Mouse (Mus musculus) MEL (cell line): Measurements from ENCODE around the gene Gmds. TPM values are rescaled to one million over a fixed set of nuclear protein-coding genes. Genes with fewer than 3 reads are reported as not detected.

Experiments
- DNase-seq: peaks from one replicate; pipeline ENCODE4 v3.0.0; 2011; ENCODE audit warnings: low read depth, low spot score
- H3K27ac ChIP-seq: 2 replicates; pipeline ENCODE4 v1.5.1; 2012; ENCODE audit warnings: low read depth, mild to moderate bottlenecking, control low read depth, low read length, moderate library complexity; ENCODE audit not compliant: control insufficient read depth
- H3K27me3 ChIP-seq, 2 experiments: fragments of 150-350 bp in 1 of 2; sonication (generic) in 1 of 2; 2 replicates each; pipeline ENCODE4 v1.6.1; 2012; ENCODE audit warnings: low read length in 2 of 2, mild to moderate bottlenecking in 2 of 2, improper control_type of control experiment in 1 of 2, moderate library complexity in 1 of 2; ENCODE audit not compliant: insufficient read depth in 2 of 2, control insufficient read depth in 1 of 2
- H3K36me3 ChIP-seq, 2 experiments: 2 replicates each; pipeline ENCODE4 v1.6.1; 2012 to 2014; ENCODE audit warnings: low read length in 2 of 2, improper control_type of control experiment in 1 of 2, inconsistent platforms in 1 of 2, mild to moderate bottlenecking in 1 of 2; ENCODE audit not compliant: insufficient read depth in 2 of 2, control insufficient read depth in 1 of 2
- H3K4me1 ChIP-seq, 2 experiments: fragments of 150-350 bp in 1 of 2; sonication (generic) in 1 of 2; 2 replicates each; pipeline ENCODE4 v1.6.1; 2012; ENCODE audit warnings: low read length in 2 of 2, improper control_type of control experiment in 1 of 2, mild to moderate bottlenecking in 1 of 2; ENCODE audit not compliant: insufficient read depth in 2 of 2, control insufficient read depth in 1 of 2
- H3K4me3 ChIP-seq, 2 experiments: fragments of 150-350 bp in 1 of 2; sonication (generic) in 1 of 2; 2 replicates each; pipeline ENCODE4 v1.5.1; 2012; ENCODE audit warnings: low read depth in 2 of 2, low read length in 2 of 2, mild to moderate bottlenecking in 2 of 2, moderate library complexity in 2 of 2, control low read depth in 1 of 2, improper control_type of control experiment in 1 of 2; ENCODE audit not compliant: control insufficient read depth in 1 of 2, insufficient read depth in 1 of 2
- H3K79me2 ChIP-seq: 2 replicates; pipeline ENCODE4 v1.6.1; 2012; ENCODE audit warnings: mild to moderate bottlenecking, low read length, moderate library complexity; ENCODE audit not compliant: control insufficient read depth, poor library complexity, insufficient read depth
- H3K9ac ChIP-seq: 2 replicates; pipeline ENCODE4 v1.6.1; 2012; ENCODE audit warnings: low read depth, mild to moderate bottlenecking, control low read depth, low read length, moderate library complexity; ENCODE audit not compliant: control insufficient read depth, poor library complexity, severe bottlenecking
- H3K9me3 ChIP-seq: fragments of 150-350 bp; sonication (generic); replicated peaks from 2 replicates; pipeline ENCODE4 v1.6.1; 2012; ENCODE audit warnings: mild to moderate bottlenecking, low read length, improper control_type of control experiment, moderate library complexity; ENCODE audit not compliant: insufficient read depth
- BHLHE40 ChIP-seq: IDR thresholded peaks from 2 replicates; pipeline ENCODE4 v1.6.1; 2012; ENCODE audit warnings: low read depth, mild to moderate bottlenecking, inconsistent platforms, low read length, improper control_type of control experiment, borderline replicate concordance
- CHD1 ChIP-seq: IDR thresholded peaks from 2 replicates; pipeline ENCODE4 v1.6.1; 2012; ENCODE audit warnings: low read depth, mild to moderate bottlenecking, inconsistent platforms, low read length, improper control_type of control experiment
- CTCF ChIP-seq, 3 experiments: IDR thresholded peaks in 2 of 3; conservative IDR thresholded peaks in 1 of 3; 2 replicates each; pipeline ENCODE4 v1.5.1; 2011 to 2012; ENCODE audit warnings: low read length in 3 of 3, low read depth in 2 of 3, mild to moderate bottlenecking in 2 of 3, improper control_type of control experiment in 1 of 3, inconsistent platforms in 1 of 3, mixed read lengths in 1 of 3, moderate library complexity in 1 of 3; ENCODE audit not compliant: control insufficient read depth in 1 of 3, insufficient read depth in 1 of 3, poor library complexity in 1 of 3, severe bottlenecking in 1 of 3
- E2F4 ChIP-seq: IDR thresholded peaks from 2 replicates; pipeline ENCODE4 v1.6.1; 2011; ENCODE audit warnings: low read depth, low read length, improper control_type of control experiment, borderline replicate concordance
- ELF1 ChIP-seq: IDR thresholded peaks from 2 replicates; pipeline ENCODE4 v1.6.1; 2014; ENCODE audit warnings: low read depth, mild to moderate bottlenecking, inconsistent platforms, low read length, improper control_type of control experiment, moderate library complexity
- EP300 ChIP-seq, 2 experiments: IDR thresholded peaks; 2 replicates each; pipeline ENCODE4 v1.6.1; 2011; ENCODE audit warnings: improper control_type of control experiment in 2 of 2, low read length in 2 of 2, low read depth in 1 of 2, mild to moderate bottlenecking in 1 of 2
- ETS1 ChIP-seq: IDR thresholded peaks from 2 replicates; pipeline ENCODE4 v1.6.1; 2012; ENCODE audit warnings: low read depth, mild to moderate bottlenecking, inconsistent platforms, low read length, improper control_type of control experiment, moderate library complexity
- GABPA ChIP-seq: IDR thresholded peaks from 2 replicates; pipeline ENCODE4 v1.6.1; 2012; ENCODE audit warnings: low read depth, mild to moderate bottlenecking, inconsistent platforms, low read length, improper control_type of control experiment, moderate library complexity
- GATA1 ChIP-seq: IDR thresholded peaks from 2 replicates; pipeline ENCODE4 v1.6.1; 2011; ENCODE audit warnings: low read depth, low read length, improper control_type of control experiment
- HCFC1 ChIP-seq: IDR thresholded peaks from 2 replicates; pipeline ENCODE4 v1.6.1; 2012; ENCODE audit warnings: low read depth, mild to moderate bottlenecking, inconsistent platforms, low read length, improper control_type of control experiment, moderate library complexity
- JUND ChIP-seq: IDR thresholded peaks from 2 replicates; pipeline ENCODE4 v1.6.1; 2011; ENCODE audit warnings: low read depth, mild to moderate bottlenecking, improper control_type of control experiment, low read length
- KAT2A ChIP-seq: conservative IDR thresholded peaks from 2 replicates; pipeline ENCODE4 v1.6.1; 2012; ENCODE audit warnings: low read depth, low read length, improper control_type of control experiment, inconsistent platforms
- MAFK ChIP-seq: IDR thresholded peaks from 2 replicates; pipeline ENCODE4 v1.6.1; 2011; ENCODE audit warnings: low read depth, mild to moderate bottlenecking, low read length, improper control_type of control experiment, borderline replicate concordance
- MAX ChIP-seq: IDR thresholded peaks from 2 replicates; pipeline ENCODE4 v1.6.1; 2011; ENCODE audit warnings: low read length, improper control_type of control experiment
- MAZ ChIP-seq: IDR thresholded peaks from 2 replicates; pipeline ENCODE4 v1.6.1; 2012; ENCODE audit warnings: low read depth, mild to moderate bottlenecking, inconsistent platforms, low read length, improper control_type of control experiment
- MEF2A ChIP-seq: IDR thresholded peaks from 2 replicates; pipeline ENCODE4 v1.6.1; 2014; ENCODE audit warnings: low read depth, mild to moderate bottlenecking, inconsistent platforms, low read length, improper control_type of control experiment; ENCODE audit not compliant: poor library complexity, insufficient replicate concordance, severe bottlenecking; ENCODE audit errors: extremely low read depth
- MXI1 ChIP-seq: IDR thresholded peaks from 2 replicates; pipeline ENCODE4 v1.6.1; 2011; ENCODE audit warnings: mild to moderate bottlenecking, low read depth, low read length, improper control_type of control experiment
- MYC ChIP-seq: IDR thresholded peaks from 2 replicates; pipeline ENCODE4 v1.6.1; 2011; ENCODE audit warnings: low read depth, mild to moderate bottlenecking, low read length, improper control_type of control experiment, moderate library complexity
- NELFE ChIP-seq: IDR thresholded peaks from 2 replicates; pipeline ENCODE4 v1.6.1; 2011; ENCODE audit warnings: low read depth, low read length, improper control_type of control experiment
- NRF1 ChIP-seq: IDR thresholded peaks from 2 replicates; pipeline ENCODE4 v1.6.1; 2014; ENCODE audit warnings: low read depth, mild to moderate bottlenecking, inconsistent platforms, low read length, improper control_type of control experiment, moderate library complexity; ENCODE audit not compliant: poor library complexity, insufficient read depth, severe bottlenecking
- POLR2A ChIP-seq, 2 experiments: IDR thresholded peaks; 2 replicates each; pipeline ENCODE4 v1.6.1; 2011 to 2012; ENCODE audit warnings: low read length in 2 of 2, mild to moderate bottlenecking in 2 of 2, control low read depth in 1 of 2, improper control_type of control experiment in 1 of 2, low read depth in 1 of 2, moderate library complexity in 1 of 2; ENCODE audit not compliant: control insufficient read depth in 1 of 2, insufficient read depth in 1 of 2, poor library complexity in 1 of 2
- POLR2AphosphoS2 ChIP-seq: IDR thresholded peaks from 2 replicates; pipeline ENCODE4 v1.6.1; 2011; ENCODE audit warnings: low read length, improper control_type of control experiment
- POLR2AphosphoS5 ChIP-seq: IDR thresholded peaks from 2 replicates; pipeline ENCODE4 v1.6.1; 2012; ENCODE audit warnings: low read depth, borderline replicate concordance, mild to moderate bottlenecking, inconsistent platforms, low read length, moderate library complexity, mixed read lengths
- RAD21 ChIP-seq: IDR thresholded peaks from 2 replicates; pipeline ENCODE4 v1.6.1; 2011; ENCODE audit warnings: mild to moderate bottlenecking, low read depth, low read length, improper control_type of control experiment
- RCOR1 ChIP-seq: IDR thresholded peaks from 2 replicates; pipeline ENCODE4 v1.6.1; 2012; ENCODE audit warnings: low read depth, mild to moderate bottlenecking, inconsistent platforms, low read length, improper control_type of control experiment
- SIN3A ChIP-seq: IDR thresholded peaks from 2 replicates; pipeline ENCODE4 v1.6.1; 2012; ENCODE audit warnings: low read length, improper control_type of control experiment, inconsistent platforms
- SMC3 ChIP-seq: IDR thresholded peaks from 2 replicates; pipeline ENCODE4 v1.6.1; 2011; ENCODE audit warnings: low read depth, low read length, improper control_type of control experiment
- TAL1 ChIP-seq: IDR thresholded peaks from 2 replicates; pipeline ENCODE4 v1.6.1; 2012; ENCODE audit warnings: mild to moderate bottlenecking, inconsistent platforms, low read length, moderate library complexity, mixed read lengths
- TCF12 ChIP-seq: IDR thresholded peaks from 2 replicates; pipeline ENCODE4 v1.6.1; 2014; ENCODE audit warnings: low read depth, mild to moderate bottlenecking, inconsistent platforms, low read length, improper control_type of control experiment, moderate library complexity
- UBTF ChIP-seq: IDR thresholded peaks from 2 replicates; pipeline ENCODE4 v1.6.1; 2012; ENCODE audit warnings: low read depth, mild to moderate bottlenecking, inconsistent platforms, low read length, improper control_type of control experiment, moderate library complexity, borderline replicate concordance; ENCODE audit not compliant: insufficient read depth
- USF1 ChIP-seq: IDR thresholded peaks from 2 replicates; pipeline ENCODE4 v1.6.1; 2014; ENCODE audit warnings: low read depth, mild to moderate bottlenecking, inconsistent platforms, low read length, improper control_type of control experiment, moderate library complexity
- USF2 ChIP-seq, 2 experiments: IDR thresholded peaks; 2 replicates each; pipeline ENCODE4 v1.6.1; 2011 to 2012; ENCODE audit warnings: improper control_type of control experiment in 2 of 2, low read length in 2 of 2, borderline replicate concordance in 1 of 2, inconsistent platforms in 1 of 2, low read depth in 1 of 2, mild to moderate bottlenecking in 1 of 2; ENCODE audit not compliant: insufficient read depth in 1 of 2
- ZC3H11A ChIP-seq: IDR thresholded peaks from 2 replicates; pipeline ENCODE4 v1.6.1; 2012; ENCODE audit warnings: low read depth, mild to moderate bottlenecking, inconsistent platforms, low read length, improper control_type of control experiment
- ZMIZ1 ChIP-seq: IDR thresholded peaks from 2 replicates; pipeline ENCODE4 v1.6.1; 2012; ENCODE audit warnings: low read depth, mild to moderate bottlenecking, inconsistent platforms, low read length, improper control_type of control experiment, moderate library complexity
- ZNF384 ChIP-seq: IDR thresholded peaks from 2 replicates; pipeline ENCODE4 v1.6.1; 2012; ENCODE audit warnings: low read depth, mild to moderate bottlenecking, inconsistent platforms, low read length, improper control_type of control experiment
- polyA plus RNA-seq, 2 experiments: library from polyadenylated mRNA; stranded (reverse) in 1 of 2; unstranded in 1 of 2; fragments of >175 nt in 1 of 2; fragments of >200 nt in 1 of 2; gene quantifications; 2 replicates each; pipeline versions ENCODE4 v1.2.1 to v1.2.4; 2012; ENCODE audit warnings: low replicate concordance in 2 of 2, low read depth in 1 of 2; ENCODE audit not compliant: insufficient read length in 2 of 2, insufficient read depth in 1 of 2, missing spikeins in 1 of 2
- total RNA-seq: library from RNA; depleted of rRNA; stranded (reverse); fragments of 300-350 nt; gene quantifications from 2 replicates; pipeline ENCODE4 v1.2.3, GENCODE M21; 2012

Gene Gmds
- total and polyA plus RNA-seq, 3 experiments, result 17.4 to 32.2 TPM; not detected in 1

- Histone ChIP-seq H3K9me3 (no peaks in the 10 kb centered on the region), H3K27ac (peak overlapping the region; percentile 16; the same call in 1 of the 2 replicates), H3K36me3 (peaks cover 0 to 5% of the 10 kb centered on the region in 2 experiments; a peak in 2 of 4 replicates), H3K9ac (peak overlapping the region; percentile 79), H3K4me1 (peaks cover 0 to 5% of the 10 kb centered on the region in 2 experiments; a peak in 2 of 4 replicates), H3K27me3 (no peaks in the 10 kb centered on the region), H3K4me3 (peak overlapping the region; percentile 84 to 88), H3K79me2 (peaks cover 3% of the 10 kb centered on the region; the same call in 1 of the 2 replicates)
- DNase-seq, result peak; percentile 69
- no peak for TF ChIP-seq MAZ
- no peak for TF ChIP-seq TCF12
- no peak for TF ChIP-seq ZC3H11A
- TF ChIP-seq JUND, result no peak
- no peak for TF ChIP-seq KAT2A
- TF ChIP-seq CHD1, result no peak
- TF ChIP-seq POLR2A (IDR thresholded peaks at IDR 0.05; ENCODE audit: control insufficient read depth in 1 of 2, insufficient read depth in 1 of 2, low read depth in 1 of 2, low read length in 2 of 2, poor library complexity in 1 of 2), result no peak
- TF ChIP-seq SMC3, result no peak
- no peak for TF ChIP-seq RCOR1
- TF ChIP-seq GABPA, result no peak
- TF ChIP-seq CTCF (IDR thresholded peaks at IDR 0.05 in 2 of 3, conservative IDR thresholded peaks at IDR 0.05 in 1 of 3; ENCODE audit: control insufficient read depth in 1 of 3, insufficient read depth in 1 of 3, low read depth in 2 of 3, low read length in 3 of 3, poor library complexity in 1 of 3, severe bottlenecking in 1 of 3), result no peak
- peak; percentile 21; the same call in 1 of the 2 replicates for TF ChIP-seq TAL1
- peak; percentile 59 for TF ChIP-seq GATA1
- TF ChIP-seq MYC, result no peak
- no peak for TF ChIP-seq UBTF
- no peak for TF ChIP-seq E2F4
- peak; percentile 43; the same call in 1 of the 2 replicates for TF ChIP-seq SIN3A
- TF ChIP-seq USF2 (IDR thresholded peaks at IDR 0.05; ENCODE audit: borderline replicate concordance in 1 of 2, insufficient read depth in 1 of 2, low read depth in 1 of 2, low read length in 2 of 2), result no peak
- TF ChIP-seq MAX, result no peak; the same call in 1 of the 2 replicates
- TF ChIP-seq USF1, result 0 out of 2 replicates have a peak, but pooled peaks have one; percentile 19
- TF ChIP-seq ZMIZ1, result no peak
- no peak for TF ChIP-seq ZNF384
- TF ChIP-seq BHLHE40, result no peak
- TF ChIP-seq ETS1, result 0 out of 2 replicates have a peak, but pooled peaks have one; percentile 25
- no peak for TF ChIP-seq MAFK
- TF ChIP-seq RAD21, result no peak
- no peak; the same call in 1 of the 2 replicates for TF ChIP-seq MXI1
- no peak for TF ChIP-seq MEF2A
- TF ChIP-seq HCFC1, result no peak
- no peak for TF ChIP-seq NELFE
- peak in 1 of 2 experiments; percentile 22; a peak in 1 of 4 replicates for TF ChIP-seq EP300 (IDR thresholded peaks at IDR 0.05; ENCODE audit: low read depth in 1 of 2, low read length in 2 of 2)
- no peak for TF ChIP-seq POLR2AphosphoS2
- TF ChIP-seq ELF1, result no peak
- no peak for TF ChIP-seq POLR2AphosphoS5
- peak; percentile 12; the same call in 1 of the 2 replicates for TF ChIP-seq NRF1
Measured at GRCm38 (mm10) chr13:32337735-32338512, 616 bp downstream of the Gmds start.
